Mouse (Mus musculus): Measurements from ENCODE around the gene Inpp4a.

Gene Inpp4a

GRCm38 (mm10) chr1:37323208-37323607 is 23.5 kb downstream of the Inpp4a start:
- DNase-seq, result no peak

- no peak for DNase-seq
These were observed 24.9 kb downstream of the Inpp4a start for GRCm38 (mm10) chr1:37324569-37324968.

GRCm38 (mm10) chr1:37327311-37327710 is 27.6 kb downstream of the Inpp4a start:
- no peak for DNase-seq

GRCm38 (mm10) chr1:37329132-37329531 is 29.5 kb downstream of the Inpp4a start:
- no peak for DNase-seq

GRCm38 (mm10) chr1:37329831-37330230 is 30.2 kb downstream of the Inpp4a start:
- no peak for DNase-seq

GRCm38 (mm10) chr1:37332756-37333155 is 33.1 kb downstream of the Inpp4a start:
- DNase-seq, result no peak

GRCm38 (mm10) chr1:37333741-37334440 is 34.2 kb downstream of the Inpp4a start:
- DNase-seq, result no peak

- no peak for DNase-seq
These were observed 36.4 kb downstream of the Inpp4a start for GRCm38 (mm10) chr1:37336022-37336421.

- no peak for DNase-seq
These were observed 37.1 kb downstream of the Inpp4a start for GRCm38 (mm10) chr1:37336794-37337193.

GRCm38 (mm10) chr1:37337273-37337672 is 37.6 kb downstream of the Inpp4a start:
- DNase-seq, result no peak

- DNase-seq, result no peak
These were observed 39.5 kb downstream of the Inpp4a start for GRCm38 (mm10) chr1:37339144-37339543.

GRCm38 (mm10) chr1:37341347-37341746 is 41.7 kb downstream of the Inpp4a start:
- no peak for DNase-seq

- no peak for DNase-seq
These were observed 42.2 kb downstream of the Inpp4a start for GRCm38 (mm10) chr1:37341914-37342313.

GRCm38 (mm10) chr1:37342524-37342923 is 42.9 kb downstream of the Inpp4a start:
- no peak for DNase-seq

GRCm38 (mm10) chr1:37343265-37343664 is 43.6 kb downstream of the Inpp4a start:
- DNase-seq, result no peak

- DNase-seq, result no peak
These were observed 44.7 kb downstream of the Inpp4a start for GRCm38 (mm10) chr1:37344223-37344916.

- DNase-seq, result no peak
These were observed 47.9 kb downstream of the Inpp4a start for GRCm38 (mm10) chr1:37347361-37348080.

- no peak for DNase-seq
These were observed 51.4 kb downstream of the Inpp4a start for GRCm38 (mm10) chr1:37350886-37351651.

GRCm38 (mm10) chr1:37351961-37352360 is 52.3 kb downstream of the Inpp4a start:
- DNase-seq, result no peak

- DNase-seq, result no peak
These were observed 53.8 kb downstream of the Inpp4a start for GRCm38 (mm10) chr1:37353456-37353855.

- no peak for DNase-seq
These were observed 55.8 kb downstream of the Inpp4a start for GRCm38 (mm10) chr1:37355492-37355891.

- no peak for DNase-seq
These were observed 56.6 kb downstream of the Inpp4a start for GRCm38 (mm10) chr1:37356305-37356704.

- no peak for DNase-seq
These were observed 57.5 kb downstream of the Inpp4a start for GRCm38 (mm10) chr1:37357173-37357572.

All from thymus, postnatal 14 days (tissue).